Mouse (Mus musculus) natural killer cell, adult 2 months (primary cell): Measurements from ENCODE around the gene Olfr1360.

Experiments used
- DNase-seq, 2 experiments: peaks; one replicate each; pipeline ENCODE4 v3.0.0; 2022; ENCODE audit warnings: low spot score in 2 of 2

Gene Olfr1360

GRCm38 (mm10) chr13:21642418-21642817 lies 34.8 kb downstream of the Olfr1360 start, which contains the start of gene Olfr11:
Gene Olfr11, minus strand, starts transcription at chr13:21642518.
- no peak for DNase-seq
